Mouse (Mus musculus) thymus, adult 2 months (tissue): Measurements from ENCODE around the gene Igfbp6. TPM values are rescaled to one million over a fixed set of nuclear protein-coding genes. Genes with fewer than 3 reads are reported as not detected.

ENCODE experiments used
- DNase-seq: peaks from one replicate; pipeline ENCODE4 v3.0.0; 2021
- H3K27ac ChIP-seq: fragments of 200-500 bp; 2 replicates; pipeline ENCODE4 v1.5.1; 2012; ENCODE audit warnings: low read length, control low read depth; ENCODE audit not compliant: control insufficient read depth, insufficient read depth
- H3K27me3 ChIP-seq: fragments of 200-500 bp; 2 replicates; pipeline ENCODE4 v1.6.1; 2012; ENCODE audit warnings: mild to moderate bottlenecking, low read length, moderate library complexity, mixed read lengths; ENCODE audit not compliant: control insufficient read depth, insufficient read depth
- H3K36me3 ChIP-seq: fragments of 200-500 bp; 2 replicates; pipeline ENCODE4 v1.6.1; 2012; ENCODE audit warnings: mild to moderate bottlenecking, low read length, moderate library complexity; ENCODE audit not compliant: control insufficient read depth, insufficient read depth
- H3K4me1 ChIP-seq: fragments of 200-500 bp; replicated peaks from 2 replicates; pipeline ENCODE4 v1.6.1; 2012; ENCODE audit warnings: low read length; ENCODE audit not compliant: control insufficient read depth, insufficient read depth
- H3K4me3 ChIP-seq: fragments of 200-500 bp; 2 replicates; pipeline ENCODE4 v1.5.1; 2012; ENCODE audit warnings: mild to moderate bottlenecking, low read length, control low read depth, moderate library complexity; ENCODE audit not compliant: control insufficient read depth, insufficient read depth
- CTCF ChIP-seq: fragments of 200-500 bp; IDR thresholded peaks from 2 replicates; pipeline ENCODE4 v1.5.1; 2012; ENCODE audit warnings: mild to moderate bottlenecking, control low read depth, low read length, moderate library complexity, borderline replicate concordance; ENCODE audit not compliant: control insufficient read depth, poor library complexity, insufficient read depth; ENCODE audit errors: extremely low read depth
- POLR2A ChIP-seq: fragments of 200-500 bp; IDR thresholded peaks from 2 replicates; pipeline ENCODE4 v1.6.1; 2012; ENCODE audit warnings: mild to moderate bottlenecking, low read length, control low read depth, moderate library complexity; ENCODE audit not compliant: control insufficient read depth, poor library complexity, insufficient read depth; ENCODE audit errors: extremely low read depth
- WGBS: fragments of 180-500 bp; shearing (Covaris S2); methylation state at CpG from one replicate; pipeline ENCODE4 v1.1.7; 2018; 5-methylcytosine and 5-hydroxymethylcytosine counted together
- polyA plus RNA-seq: library from polyadenylated mRNA; depleted of rRNA; stranded (reverse); fragments of >200 nt; gene quantifications from 2 replicates; pipeline ENCODE4 v1.2.3, GENCODE M21; 2012

Igfbp6 gene
- polyA plus RNA-seq, 1 experiment = 30.2 TPM

- no peak overlapping the region for H3K27ac ChIP-seq
- 0 out of 2 replicates have a peak, but pooled peaks cover 2% of the 10 kb centered on the region for H3K4me1 ChIP-seq
- TF ChIP-seq POLR2A = no peak
- no peak for TF ChIP-seq CTCF
- no peak overlapping the region for H3K4me3 ChIP-seq
- H3K27me3 ChIP-seq = no peaks in the 10 kb centered on the region; the same call in 1 of the 2 replicates
- WGBS = 96% methylated on average over 20 of the region's 20 CpGs
- DNase-seq = no peak
- no peaks in the 10 kb centered on the region for H3K36me3 ChIP-seq
Measured at GRCm38 (mm10) chr15:102156836-102157235, 12.7 kb downstream of the Igfbp6 start.

GRCm38 (mm10) chr15:102160415-102161060 lies 16.4 kb downstream of the Igfbp6 start:
- 75% methylated on average over 27 of the region's 27 CpGs for WGBS
- Histone ChIP-seq H3K36me3 (no peaks in the 10 kb centered on the region), H3K27me3 (no peaks in the 10 kb centered on the region), H3K27ac (no peak overlapping the region), H3K4me1 (peaks cover 15% of the 10 kb centered on the region), H3K4me3 (no peak overlapping the region)
- TF ChIP-seq CTCF = no peak
- TF ChIP-seq POLR2A = no peak
- peak; percentile 9 for DNase-seq

- TF ChIP-seq CTCF = no peak
- TF ChIP-seq POLR2A = no peak
- peaks cover 19% of the 10 kb centered on the region for H3K4me1 ChIP-seq
- DNase-seq = no peak
- 0 out of 2 replicates have a peak overlapping the region, but pooled peaks have one; percentile 5 for H3K27ac ChIP-seq
- H3K27me3 ChIP-seq = no peaks in the 10 kb centered on the region
- H3K36me3 ChIP-seq = no peaks in the 10 kb centered on the region
- no peak overlapping the region for H3K4me3 ChIP-seq
- 36% methylated on average over 3 of the region's 3 CpGs for whole genome bisulfite sequencing
Measured at GRCm38 (mm10) chr15:102163900-102164693, 19.9 kb downstream of the Igfbp6 start.

GRCm38 (mm10) chr15:102165468-102166100 lies 21.4 kb downstream of the Igfbp6 start:
- no peaks in the 10 kb centered on the region for H3K27me3 ChIP-seq
- WGBS = 3% methylated on average over 6 of the region's 6 CpGs
- DNase-seq = peak; percentile 42
- peak overlapping the region; percentile 86 for H3K27ac ChIP-seq
- H3K4me1 ChIP-seq = peaks cover 17% of the 10 kb centered on the region
- H3K4me3 ChIP-seq = no peak overlapping the region
- H3K36me3 ChIP-seq = no peaks in the 10 kb centered on the region
- TF ChIP-seq CTCF = no peak
- TF ChIP-seq POLR2A = no peak

GRCm38 (mm10) chr15:102167620-102168021 lies 23.5 kb downstream of the Igfbp6 start:
- no peak overlapping the region for H3K27ac ChIP-seq
- no peak for TF ChIP-seq CTCF
- TF ChIP-seq POLR2A = no peak
- H3K27me3 ChIP-seq = no peaks in the 10 kb centered on the region
- no peaks in the 10 kb centered on the region for H3K36me3 ChIP-seq
- 81% methylated on average over 6 of the region's 6 CpGs for WGBS
- H3K4me3 ChIP-seq = no peak overlapping the region
- no peak for DNase-seq
- peaks cover 17% of the 10 kb centered on the region for H3K4me1 ChIP-seq

DNA sequence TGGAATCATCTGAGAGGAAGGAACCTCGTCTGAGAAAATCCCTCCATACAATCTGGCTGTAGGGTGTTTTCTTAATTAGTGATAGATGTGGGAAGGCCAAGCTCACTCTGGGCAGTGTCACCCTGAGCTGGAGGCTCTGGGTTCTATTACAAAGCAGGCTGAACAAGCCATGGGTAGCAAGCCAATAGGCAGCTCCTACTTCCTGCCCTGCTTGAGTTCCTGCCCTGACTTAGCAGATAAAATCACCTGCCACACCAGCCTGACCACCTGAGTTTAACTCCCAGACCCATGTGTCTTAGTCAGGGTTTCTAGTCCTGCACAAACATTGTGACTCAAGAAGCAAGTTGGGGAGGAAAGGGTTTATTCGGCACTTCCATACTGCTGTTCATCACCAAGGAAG lies 24.9 kb downstream of the Igfbp6 start:
- Histone ChIP-seq H3K27me3 (no peaks in the 10 kb centered on the region), H3K27ac (no peak overlapping the region), H3K4me3 (no peak overlapping the region), H3K36me3 (no peaks in the 10 kb centered on the region), H3K4me1 (peaks cover 15% of the 10 kb centered on the region)
- DNase-seq = no peak
- no peak for TF ChIP-seq CTCF
- 88% methylated on average over 2 of the region's 2 CpGs for WGBS

DNA sequence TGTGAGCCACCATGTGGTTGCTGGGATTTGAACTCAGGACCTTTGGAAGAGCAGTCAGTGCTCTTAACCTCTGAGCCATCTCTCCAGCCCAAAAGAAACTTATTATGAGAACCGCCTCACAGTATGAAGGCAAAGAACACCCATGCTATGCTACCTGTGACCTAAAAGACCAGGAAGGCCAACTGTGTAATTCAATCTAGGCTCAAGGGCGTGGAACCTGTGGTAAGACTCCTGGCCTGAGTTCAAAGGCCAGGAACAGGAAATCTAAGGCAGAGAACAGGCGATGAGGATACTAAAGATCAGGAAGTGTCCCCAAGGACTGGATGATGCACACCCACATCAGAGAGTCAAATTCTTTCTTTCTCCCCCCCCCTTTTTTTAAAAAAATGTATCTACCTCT lies 29.4 kb downstream of the Igfbp6 start:
- no peak for TF ChIP-seq CTCF
- no peak for DNase-seq
- 63% methylated on average over 3 of the region's 3 CpGs for WGBS
- peaks cover 2% of the 10 kb centered on the region; the same call in 1 of the 2 replicates for H3K4me1 ChIP-seq
- H3K27ac ChIP-seq = no peak overlapping the region
- H3K36me3 ChIP-seq = no peaks in the 10 kb centered on the region
- no peaks in the 10 kb centered on the region for H3K27me3 ChIP-seq
- no peak overlapping the region for H3K4me3 ChIP-seq
